ENCODE assay signal across 9 mouse cellular contexts in the genomic region with DNA sequence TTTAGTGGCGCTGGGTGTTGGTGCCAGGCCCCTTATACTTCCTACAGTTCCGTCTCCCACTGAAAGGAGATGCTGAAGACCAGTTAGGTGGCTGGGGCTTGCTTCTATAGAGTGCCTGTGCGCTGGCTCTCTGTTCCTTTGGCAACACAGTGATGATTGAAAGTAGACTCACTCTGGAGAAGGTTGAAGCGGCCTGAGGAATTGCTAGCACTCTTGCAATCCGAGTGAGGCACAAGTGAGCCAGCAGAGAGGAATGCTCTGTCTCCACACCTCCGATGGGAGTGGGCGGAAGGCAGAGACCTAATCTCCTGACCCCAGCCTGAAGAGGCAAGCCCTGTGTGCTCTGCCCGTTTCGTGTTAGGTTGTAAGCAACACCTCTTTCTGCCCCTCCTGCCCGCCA. TPM values are rescaled to one million over a fixed set of nuclear protein-coding genes. Genes with fewer than 3 reads are reported as not detected.
DNase-seq lines count a peak whose midpoint lies in the region; ATAC-seq and TF ChIP-seq lines count a peak whose summit lies in the region.
"Had no signal": no experiment of that assay in that cellular context is flagged by ENCODE, and none has a peak within 500 bp of the region (broad histone marks: within the 10 kb centered on the region; RNA-seq: fewer than 3 reads in every experiment).

No protein-coding gene starts in this region.

- no peaks in the 10 kb centered on the region; the same call in 1 of the 2 replicates for H3K27me3 ChIP-seq in hindbrain, postnatal 0 days (ENCODE audit: insufficient read depth, low read length)
- peaks cover 47% of the 10 kb centered on the region for H3K27me3 ChIP-seq in hindbrain, embryonic 13.5 days
- H3K27me3 ChIP-seq in CH12.LX (replicated peaks), result peaks cover 15% of the 10 kb centered on the region
- 0 out of 2 replicates have a peak, but pooled peaks cover 3% of the 10 kb centered on the region for H3K27me3 ChIP-seq in intestine, embryonic 15.5 days (replicated peaks)

- 0 out of 2 replicates have a peak overlapping the region, but pooled peaks have one; percentile 2 for H3K27ac ChIP-seq in hindbrain, postnatal 0 days
- no peak overlapping the region for H3K27ac ChIP-seq in hindbrain, embryonic 13.5 days
- peak overlapping the region; percentile 43 for H3K27ac ChIP-seq in CH12.LX (ENCODE audit: insufficient read depth, low read depth)
- no peak overlapping the region for H3K27ac ChIP-seq in intestine, embryonic 15.5 days
- H3K27ac ChIP-seq: embryonic facial prominence, embryonic 13.5 days had no signal

- H3K9ac ChIP-seq in hindbrain, postnatal 0 days (replicated peaks; ENCODE audit: low read length), result no peak overlapping the region
- H3K9ac ChIP-seq in hindbrain, embryonic 13.5 days, result no peak overlapping the region
- peak overlapping the region; percentile 54; the same call in 1 of the 2 replicates for H3K9ac ChIP-seq in CH12.LX (ENCODE audit: insufficient read depth, low read depth)
- no peak overlapping the region for H3K9ac ChIP-seq in intestine, embryonic 15.5 days

- TF ChIP-seq RAD21 in CH12.LX (IDR thresholded peaks at IDR 0.05; ENCODE audit: low read depth, low read length), result no peak

- no peak for TF ChIP-seq POLR2A in CH12.LX (IDR thresholded peaks at IDR 0.05; ENCODE audit: low read depth, low read length)

- ATAC-seq in hindbrain, postnatal 0 days, result no peak
- no peak for ATAC-seq in hindbrain, embryonic 13.5 days (ENCODE audit: low FRiP score)
- ATAC-seq in intestine, embryonic 15.5 days, result no peak

- no peaks in the 10 kb centered on the region for H3K9me3 ChIP-seq in hindbrain, postnatal 0 days (ENCODE audit: low read length)
- no peaks in the 10 kb centered on the region for H3K9me3 ChIP-seq in hindbrain, embryonic 13.5 days
- H3K9me3 ChIP-seq in CH12.LX (replicated peaks; ENCODE audit: low read length), result peaks cover 1% of the 10 kb centered on the region
- no peaks in the 10 kb centered on the region for H3K9me3 ChIP-seq in intestine, embryonic 15.5 days
- H3K9me3 ChIP-seq: embryonic facial prominence, embryonic 13.5 days had no signal

- intact Hi-C loops in gastrocnemius, postnatal 14 days (cut with DNase I; ENCODE audit: low total_unique reads), result no loop called here

- no peak for TF ChIP-seq CTCF in hindbrain, postnatal 0 days (IDR thresholded peaks at IDR 0.05; ENCODE audit: low read depth)
- no peak for TF ChIP-seq CTCF in CH12.LX (conservative IDR thresholded peaks at IDR 0.05 in 1 of 2, IDR thresholded peaks at IDR 0.05 in 1 of 2; ENCODE audit: low read depth in 2 of 2, low read length in 2 of 2)

- no peaks in the 10 kb centered on the region for H3K36me3 ChIP-seq in hindbrain, postnatal 0 days (ENCODE audit: insufficient read depth, low read length)
- no peaks in the 10 kb centered on the region for H3K36me3 ChIP-seq in hindbrain, embryonic 13.5 days
- H3K36me3 ChIP-seq in CH12.LX (replicated peaks in 1 of 2; ENCODE audit: control insufficient read depth in 1 of 2, insufficient read depth in 1 of 2, low read length in 1 of 2), result peaks cover 16 to 33% of the 10 kb centered on the region in 2 experiments
- no peaks in the 10 kb centered on the region; the same call in 1 of the 2 replicates for H3K36me3 ChIP-seq in intestine, embryonic 15.5 days
- H3K36me3 ChIP-seq: embryonic facial prominence, embryonic 13.5 days had no signal

- TF ChIP-seq EP300 in CH12.LX (IDR thresholded peaks at IDR 0.05; ENCODE audit: low read length), result no peak

- H3K79me2 ChIP-seq in CH12.LX (replicated peaks; ENCODE audit: control insufficient read depth, extremely low read depth, insufficient read depth, poor library complexity, severe bottlenecking), result peaks cover 38% of the 10 kb centered on the region

- no peak overlapping the region for H3K4me3 ChIP-seq in hindbrain, postnatal 0 days (ENCODE audit: low read length)
- H3K4me3 ChIP-seq in hindbrain, embryonic 13.5 days, result no peak overlapping the region
- H3K4me3 ChIP-seq in CH12.LX (replicated peaks in 1 of 3; ENCODE audit: low read depth in 2 of 3, low read length in 2 of 3, poor library complexity in 1 of 3), result peak overlapping the region; percentile 3 to 25 (median 20)
- H3K4me3 ChIP-seq in intestine, embryonic 15.5 days (replicated peaks), result no peak overlapping the region
- H3K4me3 ChIP-seq: embryonic facial prominence, embryonic 13.5 days had no signal

- H3K4me2 ChIP-seq in hindbrain, postnatal 0 days (ENCODE audit: low read depth, low read length), result peak overlapping the region; percentile 89
- no peak overlapping the region for H3K4me2 ChIP-seq in hindbrain, embryonic 13.5 days
- peak overlapping the region; percentile 91 for H3K4me2 ChIP-seq in CH12.LX (ENCODE audit: insufficient read depth, low read depth, poor library complexity, severe bottlenecking)
- peak overlapping the region; percentile 28 for H3K4me2 ChIP-seq in intestine, embryonic 15.5 days (replicated peaks)
- H3K4me2 ChIP-seq: embryonic facial prominence, embryonic 13.5 days had no signal

- dilution Hi-C loops in CH12.LX (cut with MboI; ENCODE audit: extremely low pct_ligation_motif_present, extremely low pct_unique_long_range_greater_than_20kb, low sequenced_read_pairs), result no loop called here

- H3K4me1 ChIP-seq in hindbrain, postnatal 0 days (ENCODE audit: insufficient read depth, low read length), result no peaks in the 10 kb centered on the region
- peaks cover 32% of the 10 kb centered on the region for H3K4me1 ChIP-seq in hindbrain, embryonic 13.5 days (replicated peaks)
- peaks cover 13 to 74% of the 10 kb centered on the region in 2 experiments for H3K4me1 ChIP-seq in CH12.LX (ENCODE audit: control insufficient read depth in 1 of 2, insufficient read depth in 2 of 2)
- H3K4me1 ChIP-seq in intestine, embryonic 15.5 days (replicated peaks), result peaks cover 25% of the 10 kb centered on the region

- WGBS in hindbrain, postnatal 0 days, result 53% methylated on average over 10 of the region's 10 CpGs
- WGBS in hindbrain, embryonic 13.5 days, result 53% methylated on average over 10 of the region's 10 CpGs
- 59% methylated on average over 10 of the region's 10 CpGs for WGBS in intestine, embryonic 15.5 days

- no peak for DNase-seq in hindbrain, postnatal 0 days (ENCODE audit: low spot score)
- no peak for DNase-seq in CH12.LX (ENCODE audit: extremely low read depth)
- peak; percentile 74 for DNase-seq in adrenal gland, adult 2 months
- DNase-seq in ovary, adult 18-20 months (ENCODE audit: low spot score), result no peak
- no peak for DNase-seq in gastrocnemius, postnatal 14 days
- DNase-seq: kidney, adult 9 months had no signal

- in situ Hi-C loops in CH12.LX (cut with MboI; ENCODE audit: low pct_ligation_motif_present, low pct_unique_long_range_greater_than_20kb, low sequenced_read_pairs), result loop anchor here (10.0 kb wide), 1 partner anchor 107 kb away; no protein-coding TSS in a partner anchor

TF ChIP-seq in CH12.LX, 34 proteins besides CTCF, POLR2A, EP300 and RAD21:
- TF ChIP-seq MEF2A (IDR thresholded peaks at IDR 0.05; ENCODE audit: borderline replicate concordance, low read depth, low read length) (no peak), UBTF (IDR thresholded peaks at IDR 0.05; ENCODE audit: low read depth, low read length) (0 out of 2 replicates have a peak, but pooled peaks have one; percentile 29)

RNA-seq across cellular contexts. Expression of a gene that starts 2.5 kb away (rescaled TPM):
- total RNA-seq in hindbrain, postnatal 0 days (2014; rRNA removed), result 20.3 and 26.0 TPM in 2 replicates
- 9.8 and 12.7 TPM in 2 replicates for polyA plus RNA-seq in hindbrain, postnatal 0 days (2015; fragmentation: Nextera tagmentation; extraction: Ambion mirVana)
- 1.6 and 2.3 TPM in 2 replicates for polyA plus RNA-seq in hindbrain, embryonic 13.5 days (2015; fragmentation: Nextera tagmentation; extraction: Ambion mirVana)
- 10.6 and 10.9 TPM in 2 replicates for total RNA-seq in CH12.LX (2012; rRNA removed)
- total RNA-seq in CH12.LX (2014; rRNA removed), result 13.2 and 15.2 TPM in 2 replicates
- polyA plus RNA-seq in CH12.LX (2012; ENCODE audit: insufficient read length, low read depth), result 13.8 and 18.2 TPM in 2 replicates
- 10 to 100 TPM in 1 of 2 experiments, 1 to 10 TPM in 1; 8.8 to 15.3 TPM for total RNA-seq in adrenal gland, adult 2 months (2021)
- 4.5 and 6.5 TPM in 2 replicates for polyA plus RNA-seq in adrenal gland, adult 2 months (2012; rRNA removed)
- 8.7 and 9.0 TPM in 2 replicates for polyA plus RNA-seq in intestine, embryonic 15.5 days (2015; fragmentation: Nextera tagmentation; extraction: Ambion mirVana)
- total RNA-seq in gastrocnemius, postnatal 14 days (2021), result 1 to 10 TPM; 1.3 to 2.2 TPM

RNA-seq across cellular contexts. Expression of a gene that starts 57.5 kb away (rescaled TPM):
- total RNA-seq in hindbrain, postnatal 0 days (2014; rRNA removed), result 106 and 109 TPM in 2 replicates
- 177 and 225 TPM in 2 replicates for polyA plus RNA-seq in hindbrain, postnatal 0 days (2015; fragmentation: Nextera tagmentation; extraction: Ambion mirVana)
- 283 and 310 TPM in 2 replicates for polyA plus RNA-seq in hindbrain, embryonic 13.5 days (2015; fragmentation: Nextera tagmentation; extraction: Ambion mirVana)
- total RNA-seq in CH12.LX (2012; rRNA removed) (50.8 and 51.3 TPM in 2 replicates), CH12.LX (2014; rRNA removed) (195 and 220 TPM in 2 replicates)
- 366 and 509 TPM in 2 replicates for polyA plus RNA-seq in CH12.LX (2012; ENCODE audit: insufficient read length, low read depth)
- 10 to 100 TPM; 72.7 to 98.1 TPM for total RNA-seq in adrenal gland, adult 2 months (2021)
- polyA plus RNA-seq in adrenal gland, adult 2 months (2012; rRNA removed), result 72.0 and 89.9 TPM in 2 replicates
- polyA plus RNA-seq in intestine, embryonic 15.5 days (2015; fragmentation: Nextera tagmentation; extraction: Ambion mirVana), result 366 and 397 TPM in 2 replicates
- total RNA-seq in gastrocnemius, postnatal 14 days (2021), result 10 to 100 TPM; 74.8 to 76.8 TPM

Comparison
In these comparisons a context has a peak if more than half of its experiments do, and no peak if none do; other contexts are left out.
1. H3K27ac ChIP-seq: peak in hindbrain, postnatal 0 days (single experiment) and CH12.LX (single experiment); none in hindbrain, embryonic 13.5 days (single experiment) and intestine, embryonic 15.5 days (single experiment).
2. H3K4me3 ChIP-seq: peak in CH12.LX (3 of 3); none in hindbrain, postnatal 0 days (single experiment), hindbrain, embryonic 13.5 days (single experiment) and intestine, embryonic 15.5 days (single experiment).